Mouse (Mus musculus) mesoderm, embryonic 11.5 days (tissue): ENCODE data around the gene Lix1l.
"Not testable (repeated sequence)": the region's sequence is repeated elsewhere in the genome, so short reads cannot be mapped to it uniquely, and the experiment has no call there.

Experiments
- DNase-seq: peaks from one replicate; pipeline ENCODE4 v3.0.0-alpha.2; 2012; ENCODE audit warnings: low read depth, low spot score

The Lix1l gene

DNA sequence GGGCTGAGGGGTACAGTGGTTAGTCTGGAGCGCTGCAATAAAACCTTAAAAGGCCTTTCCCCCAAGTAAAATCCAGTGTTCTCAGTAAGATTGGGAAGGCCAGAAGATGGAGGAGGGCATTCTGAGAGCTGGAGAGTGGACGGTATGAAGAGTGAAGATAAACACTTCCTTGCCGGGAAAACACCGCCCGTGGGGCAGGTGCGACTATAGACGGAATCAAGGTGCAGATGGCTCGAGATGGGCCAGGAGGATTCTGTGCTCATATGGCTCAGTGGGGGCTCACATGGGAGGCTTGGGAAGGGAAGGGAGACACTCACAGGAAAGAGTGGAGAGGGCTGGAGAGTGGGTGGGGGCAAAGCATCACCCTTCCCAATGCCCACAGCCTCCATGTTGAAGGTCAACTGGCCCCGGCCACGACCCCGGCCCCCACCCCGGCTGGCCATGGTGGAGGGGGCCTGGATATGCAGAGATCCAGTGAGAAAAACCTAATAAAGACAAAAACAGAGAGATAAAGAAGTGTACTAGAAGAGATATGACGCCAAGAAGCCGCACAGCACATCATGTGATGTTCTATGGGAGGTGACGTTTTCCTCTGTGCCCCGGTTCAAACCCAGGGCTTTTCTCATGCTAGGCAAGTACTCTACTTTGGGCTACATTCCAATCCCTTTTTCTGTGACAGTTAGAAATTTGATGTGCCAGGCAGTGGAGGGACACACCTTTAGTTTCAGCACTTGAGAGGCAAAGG, 19.0 kb upstream of the Lix1l start:
- DNase-seq: no peak

DNA sequence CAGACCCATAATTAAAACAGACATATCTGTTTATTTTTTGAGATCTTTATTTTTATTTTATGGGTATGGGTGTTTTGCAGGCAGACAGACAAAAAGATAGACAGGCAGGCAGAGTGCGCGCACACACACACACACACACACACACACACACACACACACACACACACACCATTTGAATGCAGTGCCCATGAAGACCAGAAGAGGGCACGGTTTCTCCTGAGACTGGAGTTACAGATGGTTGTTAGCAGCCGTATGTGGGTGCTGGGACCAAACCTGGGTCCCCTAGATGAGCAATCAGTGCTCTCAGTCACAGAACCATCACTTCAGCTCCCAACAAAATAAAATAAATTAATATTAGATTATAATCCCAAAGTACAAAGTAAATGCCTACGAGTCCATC, 17.6 kb upstream of the Lix1l start:
- no peak for DNase-seq

DNA sequence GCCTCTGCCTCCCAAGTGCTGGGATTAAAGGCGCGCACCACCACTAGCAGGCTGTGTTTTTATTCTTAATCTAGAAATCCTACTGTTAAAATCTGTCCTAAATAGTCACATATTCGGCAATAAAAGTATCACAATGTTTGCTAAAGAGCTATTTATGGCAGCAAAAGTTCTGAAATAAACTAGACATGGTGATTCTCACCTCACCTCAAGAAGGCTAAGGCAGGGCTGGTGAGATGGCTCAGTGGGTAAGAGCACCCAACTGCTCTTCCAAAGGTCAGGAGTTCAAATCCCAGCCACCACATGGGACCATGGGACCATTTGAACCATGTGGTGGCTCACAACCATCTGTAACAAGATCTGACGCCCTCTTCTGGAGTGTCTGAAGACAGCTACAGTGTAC, 10.3 kb upstream of the Lix1l start:
- no peak for DNase-seq

DNA sequence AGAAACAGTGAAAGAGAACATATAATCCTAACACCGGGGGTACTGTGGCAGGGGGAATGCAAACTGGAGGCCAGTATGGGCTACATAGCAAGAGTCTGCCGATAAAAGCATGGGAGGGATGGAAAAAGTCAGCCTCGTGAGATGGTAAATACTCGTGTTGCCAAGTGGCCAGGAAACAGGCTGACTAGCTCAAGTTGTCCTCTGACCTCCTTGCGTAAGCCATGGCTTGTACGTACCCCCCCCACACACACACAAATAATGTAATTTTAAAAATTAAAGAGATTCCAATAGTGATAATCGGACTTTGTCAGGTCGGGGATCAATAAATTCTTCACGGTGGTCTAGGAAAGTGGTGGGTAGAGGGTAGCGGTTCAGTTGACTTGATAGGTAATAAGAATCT, 7.6 kb upstream of the Lix1l start:
- DNase-seq: no peak

GRCm38 (mm10) chr3:96593790-96594560, 7.0 kb upstream of the Lix1l start, which contains the start of gene Polr3gl:
Polr3gl (minus strand) TSS chr3:96594181.
- peak; percentile 90 for DNase-seq

DNA sequence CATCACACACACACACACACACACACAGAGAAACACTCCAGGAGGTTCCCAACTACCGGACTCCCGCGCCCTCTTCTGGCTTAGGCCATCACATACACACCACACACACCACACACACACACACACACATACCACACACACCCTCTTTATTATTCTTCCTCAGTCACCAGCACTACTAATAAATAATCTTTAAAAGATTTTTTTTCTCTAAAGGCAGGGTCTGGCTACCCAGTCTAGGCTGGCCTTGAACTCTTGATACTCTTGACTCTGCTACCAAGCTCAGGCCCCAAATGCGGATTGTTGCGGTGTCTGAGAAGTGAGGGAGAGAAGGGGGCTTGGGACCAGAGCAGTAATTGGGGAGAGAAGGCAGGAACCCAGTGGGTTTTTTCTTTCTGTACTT, 6.1 kb upstream of the Lix1l start:
- DNase-seq: no peak

DNA sequence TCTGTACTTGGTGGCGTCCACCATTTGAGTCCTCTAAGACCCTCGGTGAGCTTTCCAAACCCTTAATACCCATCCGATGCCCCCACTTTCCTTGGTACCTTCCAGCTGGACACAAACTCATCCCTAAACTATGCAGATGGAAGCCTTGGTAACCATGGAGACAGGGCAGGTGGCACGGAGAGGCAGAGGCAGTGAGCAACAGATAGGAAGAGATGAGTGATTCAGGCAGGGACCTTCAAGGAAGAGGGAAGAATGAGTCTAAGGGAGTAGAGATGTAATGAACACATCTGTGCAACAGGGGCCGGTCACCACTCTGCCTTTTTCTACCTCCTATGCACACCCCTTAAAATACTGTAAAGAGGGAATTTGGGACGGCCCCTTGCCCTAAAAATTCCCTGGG, 5.3 kb upstream of the Lix1l start:
- DNase-seq: no peak

GRCm38 (mm10) chr3:96596228-96596707, 4.7 kb upstream of the Lix1l start, which contains the start of gene Ankrd34a:
Ankrd34a (plus strand) TSS chr3:96596636.
- no peak for DNase-seq

DNA sequence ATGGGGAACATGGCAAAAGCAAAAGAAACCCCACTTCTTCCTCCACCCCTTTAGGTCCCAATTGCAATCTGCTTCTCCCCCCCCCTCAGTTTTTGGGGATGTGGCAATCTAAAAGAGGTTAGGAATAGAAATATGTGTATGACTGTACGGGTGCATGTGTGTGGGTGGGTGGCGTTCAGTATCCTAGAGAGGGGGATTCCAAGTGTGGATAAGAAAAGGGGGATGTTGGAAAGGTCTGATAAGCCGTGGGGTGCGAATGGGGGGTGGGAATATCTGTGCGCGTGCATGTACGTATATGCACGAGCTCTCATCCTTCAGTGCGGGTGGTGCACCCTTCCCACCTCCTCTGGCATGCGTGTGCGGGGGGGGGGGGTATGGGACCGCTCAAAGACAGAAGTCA, 4.1 kb upstream of the Lix1l start:
- DNase-seq: no peak

- DNase-seq: peak; percentile 47
Measured at GRCm38 (mm10) chr3:96597435-96597891, 3.5 kb upstream of the Lix1l start.

DNA sequence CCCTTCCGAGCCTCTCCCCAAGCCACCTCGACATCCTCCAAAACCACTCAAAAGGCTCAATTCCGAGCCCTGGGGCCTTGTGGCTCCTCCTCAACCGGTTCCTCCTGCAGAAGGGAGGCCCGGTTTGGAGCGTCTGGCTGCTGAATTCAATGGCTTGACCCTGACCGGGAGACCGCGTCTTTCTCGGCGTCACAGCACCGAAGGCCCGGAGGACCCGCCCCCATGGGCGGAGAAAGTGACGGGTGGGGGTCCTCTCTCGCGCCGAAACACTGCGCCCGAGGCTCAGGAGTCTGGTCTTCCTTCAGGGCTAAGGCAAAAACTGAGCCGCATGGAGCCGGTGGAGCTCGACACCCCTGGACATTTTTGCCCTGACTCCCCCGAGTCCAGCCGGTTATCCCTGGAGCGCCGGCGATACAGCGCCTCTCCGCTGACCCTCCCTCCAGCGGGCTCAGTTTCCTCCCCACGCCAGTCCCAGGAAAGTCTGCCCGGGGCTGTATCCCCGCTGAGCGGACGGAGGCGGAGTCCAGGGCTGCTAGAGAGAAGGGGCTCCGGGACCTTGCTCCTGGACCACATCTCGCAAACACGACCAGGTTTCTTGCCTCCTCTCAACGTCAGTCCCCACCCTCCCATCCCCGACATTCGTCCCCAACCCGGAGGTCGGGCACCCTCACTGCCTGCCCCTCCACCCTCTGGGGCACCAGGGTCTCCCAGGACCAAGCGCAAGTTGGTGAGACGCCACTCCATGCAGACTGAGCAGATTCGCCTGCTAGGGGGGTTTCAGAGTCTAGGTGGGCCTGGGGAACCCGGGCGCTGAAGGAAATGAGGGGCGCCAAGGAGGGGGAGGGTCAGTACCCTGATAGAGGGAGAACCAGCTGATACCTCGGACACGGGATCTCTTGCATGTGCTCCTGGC, 2.5 kb upstream of the Lix1l start:
- DNase-seq: peak; percentile 73

DNA sequence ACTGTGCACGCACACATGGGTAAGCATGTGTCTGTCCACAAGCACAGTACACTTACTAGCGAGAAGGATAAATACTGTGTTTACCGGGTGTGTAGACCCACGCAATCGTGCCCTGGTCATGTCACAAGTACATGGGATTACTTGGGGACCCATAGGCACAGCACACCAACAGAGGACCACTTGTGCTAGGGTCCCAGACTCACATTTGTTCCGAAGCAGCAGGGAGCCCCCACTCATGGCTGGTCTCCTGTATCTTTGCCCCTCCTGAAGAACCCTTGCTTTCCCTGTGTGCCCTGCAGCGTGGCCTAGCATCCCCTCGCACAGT, 1.9 kb upstream of the Lix1l start:
- DNase-seq: no peak

GRCm38 (mm10) chr3:96599411-96599810, 1.5 kb upstream of the Lix1l start:
- no peak for DNase-seq

- DNase-seq: peak; percentile 61
Measured at GRCm38 (mm10) chr3:96601251-96601787, 370 bp downstream of the Lix1l start.

DNA sequence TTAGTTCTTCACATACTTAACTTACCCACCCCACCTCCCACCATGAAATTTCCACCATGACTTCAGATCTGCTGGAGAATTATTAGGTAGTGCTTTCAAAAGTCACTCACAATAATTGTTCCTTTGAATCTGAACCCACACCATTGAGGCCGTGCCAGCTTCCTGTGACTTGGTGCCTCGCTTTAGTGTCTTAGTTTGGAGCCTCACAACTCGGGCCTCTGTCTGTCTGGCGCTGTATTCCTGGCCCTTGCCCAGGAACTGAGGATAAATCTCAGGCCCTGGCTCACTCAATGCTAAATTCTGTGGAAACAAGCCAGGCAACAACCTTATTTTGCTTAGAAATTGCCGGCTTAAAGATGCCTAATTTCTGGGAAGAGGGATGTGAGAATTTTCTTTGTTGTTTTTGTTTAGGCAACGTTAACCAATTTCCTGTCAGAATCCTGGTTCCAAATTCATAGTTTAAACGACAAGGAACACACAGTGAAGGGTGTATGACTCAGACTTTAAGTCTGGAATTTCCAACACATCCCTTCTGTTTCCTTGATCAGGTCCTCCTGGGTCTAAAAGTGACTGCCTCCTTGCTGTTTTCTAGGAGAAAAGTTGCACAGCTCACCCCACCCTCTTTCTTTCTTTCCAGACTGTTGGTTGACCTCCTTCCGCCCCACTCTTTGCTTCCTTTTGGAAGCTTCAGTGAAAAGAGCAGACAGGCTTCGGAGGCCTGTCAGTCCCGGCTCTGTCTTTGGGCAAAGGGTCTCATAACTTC, 1.2 kb downstream of the Lix1l start:
- DNase-seq: no peak

DNA sequence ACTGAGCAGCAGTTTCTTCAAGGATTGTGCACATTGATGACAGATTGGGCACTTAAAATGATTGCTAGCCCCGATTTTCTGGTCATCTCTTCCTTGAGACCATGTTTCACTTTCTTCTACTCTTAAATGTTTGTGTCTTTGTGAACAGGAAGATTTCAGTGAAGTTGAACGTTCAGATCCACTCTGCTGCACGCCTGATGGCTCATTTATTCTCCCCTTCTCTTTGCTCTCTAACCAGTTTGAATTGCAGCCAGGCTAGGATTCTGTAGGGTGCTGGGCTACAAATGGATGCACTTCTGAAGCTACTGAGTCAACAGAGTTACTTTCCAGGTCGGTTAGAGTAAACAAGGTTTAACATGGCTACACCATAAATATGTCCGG, 1.7 kb downstream of the Lix1l start:
- no peak for DNase-seq

- no peak for DNase-seq
Measured at GRCm38 (mm10) chr3:96603311-96603710, 2.4 kb downstream of the Lix1l start.

DNA sequence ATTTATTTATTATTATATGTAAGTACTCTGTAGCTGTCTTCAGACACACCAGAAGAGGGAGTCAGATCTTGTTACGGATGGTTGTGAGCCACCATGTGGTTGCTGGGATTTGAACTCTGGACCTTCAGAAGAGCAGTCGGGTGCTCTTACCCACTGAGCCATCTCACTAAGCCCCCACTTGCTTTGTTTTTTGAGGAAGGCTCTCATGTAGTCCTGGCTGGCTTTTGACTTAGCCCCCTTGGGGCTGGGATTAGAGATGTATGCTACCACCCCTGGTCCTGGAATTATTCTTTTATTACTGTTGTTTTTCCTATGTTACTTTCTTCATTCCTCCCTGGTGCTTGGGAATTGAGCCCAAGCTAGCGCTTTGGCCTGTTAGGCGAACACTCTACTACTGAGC, 5.1 kb downstream of the Lix1l start:
- DNase-seq: not testable (repeated sequence)

GRCm38 (mm10) chr3:96606618-96607017, 5.7 kb downstream of the Lix1l start:
- no peak for DNase-seq

GRCm38 (mm10) chr3:96617941-96618340, 17.0 kb downstream of the Lix1l start:
- DNase-seq: no peak

- DNase-seq: no peak
Measured at GRCm38 (mm10) chr3:96623201-96623600, 22.3 kb downstream of the Lix1l start.
